Mouse (Mus musculus): ENCODE data around the gene Tfe3. TPM values are rescaled to one million over a fixed set of nuclear protein-coding genes. Genes with fewer than 3 reads are reported as not detected.

The Tfe3 gene
- polyA plus RNA-seq, 1 experiment, result 81.6 TPM

GRCm38 (mm10) chrX:7821865-7822779, 59.8 kb downstream of the Tfe3 start, which contains the start of gene Kcnd1:
TSS of gene Kcnd1 (plus strand) at chrX:7822289.
- TF ChIP-seq EP300 (IDR thresholded peaks at IDR 0.05; ENCODE audit: insufficient read depth, low read depth, low read length), result no peak
- no peak for TF ChIP-seq POLR2A (IDR thresholded peaks at IDR 0.05; ENCODE audit: insufficient read depth, low read length)
- no peak for TF ChIP-seq CTCF (IDR thresholded peaks at IDR 0.05; ENCODE audit: low read depth, low read length)
- H3K4me3 ChIP-seq (ENCODE audit: low read depth, low read length), result peak within 1 kb of the TSS; percentile 74
- no peaks in the 10 kb centered on the region for H3K36me3 ChIP-seq (ENCODE audit: control insufficient read depth, insufficient read depth, low read length, poor library complexity, severe bottlenecking)
- H3K27ac ChIP-seq (ENCODE audit: insufficient read depth, low read length), result peak within 1 kb of the TSS; percentile 25; the same call in 1 of the 2 replicates
- no peaks in the 10 kb centered on the region for H3K9me3 ChIP-seq (replicated peaks; ENCODE audit: control insufficient read depth, insufficient read depth, low read length, poor library complexity, severe bottlenecking)
- peak within 1 kb of the TSS; percentile 56 for H3K9ac ChIP-seq (ENCODE audit: low read depth, poor library complexity, severe bottlenecking)
- no peaks in the 10 kb centered on the region for H3K4me1 ChIP-seq (ENCODE audit: control insufficient read depth, insufficient read depth, low read length)
- no peaks in the 10 kb centered on the region for H3K27me3 ChIP-seq (ENCODE audit: control insufficient read depth, insufficient read depth, low read length, poor library complexity, severe bottlenecking)

Other genes with a start within 250 kb of the Tfe3 start
- not detected in 2 replicates for gene Foxp3, start 188.9 kb upstream of the Tfe3 start, polyA plus RNA-seq (2011; ENCODE audit: insufficient read depth, insufficient read length, low read depth, missing spikeins)
- 7.0 and 11.5 TPM in 2 replicates for gene Ppp1r3f, start 188.3 kb upstream of the Tfe3 start, polyA plus RNA-seq (2011; ENCODE audit: insufficient read depth, insufficient read length, low read depth, missing spikeins)
- 12.1 and 13.1 TPM in 2 replicates for gene Ccdc22, start 157.0 kb upstream of the Tfe3 start, polyA plus RNA-seq (2011; ENCODE audit: insufficient read depth, insufficient read length, low read depth, missing spikeins)
- 0.14 and 0.16 TPM in 2 replicates for gene Cacna1f, start 155.5 kb upstream of the Tfe3 start, polyA plus RNA-seq (2011; ENCODE audit: insufficient read depth, insufficient read length, low read depth, missing spikeins)
- gene Syp, start 124.1 kb upstream of the Tfe3 start, polyA plus RNA-seq (2011; ENCODE audit: insufficient read depth, insufficient read length, low read depth, missing spikeins), result 5.3 and 5.9 TPM in 2 replicates
- gene Prickle3, start 105.3 kb upstream of the Tfe3 start, polyA plus RNA-seq (2011; ENCODE audit: insufficient read depth, insufficient read length, low read depth, missing spikeins), result 5.8 and 6.1 TPM in 2 replicates
- 239 and 246 TPM in 2 replicates for gene Plp2, start 91.2 kb upstream of the Tfe3 start, polyA plus RNA-seq (2011; ENCODE audit: insufficient read depth, insufficient read length, low read depth, missing spikeins)
- not detected in 2 replicates for gene Magix, start 81.3 kb upstream of the Tfe3 start, polyA plus RNA-seq (2011; ENCODE audit: insufficient read depth, insufficient read length, low read depth, missing spikeins)
- gene Gpkow, start 65.4 kb upstream of the Tfe3 start, polyA plus RNA-seq (2011; ENCODE audit: insufficient read depth, insufficient read length, low read depth, missing spikeins), result 14.7 and 17.1 TPM in 2 replicates
- gene Wdr45, start 48.2 kb upstream of the Tfe3 start, polyA plus RNA-seq (2011; ENCODE audit: insufficient read depth, insufficient read length, low read depth, missing spikeins), result 44.6 and 56.8 TPM in 2 replicates
- not detected in 2 replicates for gene Gm45208, start 40.3 kb upstream of the Tfe3 start, polyA plus RNA-seq (2011; ENCODE audit: insufficient read depth, insufficient read length, low read depth, missing spikeins)
- 53.8 and 67.7 TPM in 2 replicates for gene Praf2, start 34.1 kb upstream of the Tfe3 start, polyA plus RNA-seq (2011; ENCODE audit: insufficient read depth, insufficient read length, low read depth, missing spikeins)
- 20.4 and 28.9 TPM in 2 replicates for gene Ccdc120, start 11.7 kb upstream of the Tfe3 start, polyA plus RNA-seq (2011; ENCODE audit: insufficient read depth, insufficient read length, low read depth, missing spikeins)
- gene Gripap1, start 27.2 kb downstream of the Tfe3 start, polyA plus RNA-seq (2011; ENCODE audit: insufficient read depth, insufficient read length, low read depth, missing spikeins), result 18.5 and 19.2 TPM in 2 replicates
- gene Kcnd1, start 59.7 kb downstream of the Tfe3 start, polyA plus RNA-seq (2011; ENCODE audit: insufficient read depth, insufficient read length, low read depth, missing spikeins), result 8.3 and 8.6 TPM in 2 replicates
- gene Otud5, start 78.8 kb downstream of the Tfe3 start, polyA plus RNA-seq (2011; ENCODE audit: insufficient read depth, insufficient read length, low read depth, missing spikeins), result 85.0 and 90.6 TPM in 2 replicates
- gene Pim2, start 115.7 kb downstream of the Tfe3 start, polyA plus RNA-seq (2011; ENCODE audit: insufficient read depth, insufficient read length, low read depth, missing spikeins), result 29.8 and 31.2 TPM in 2 replicates
- 25.6 and 31.4 TPM in 2 replicates for gene Slc35a2, start 121.5 kb downstream of the Tfe3 start, polyA plus RNA-seq (2011; ENCODE audit: insufficient read depth, insufficient read length, low read depth, missing spikeins)
- 83.3 and 87.9 TPM in 2 replicates for gene Pqbp1, start 136.7 kb downstream of the Tfe3 start, polyA plus RNA-seq (2011; ENCODE audit: insufficient read depth, insufficient read length, low read depth, missing spikeins)
- gene Timm17b, start 136.8 kb downstream of the Tfe3 start, polyA plus RNA-seq (2011; ENCODE audit: insufficient read depth, insufficient read length, low read depth, missing spikeins), result 41.6 and 44.9 TPM in 2 replicates
- not detected in 2 replicates for gene Gm10491, start 145.3 kb downstream of the Tfe3 start, polyA plus RNA-seq (2011; ENCODE audit: insufficient read depth, insufficient read length, low read depth, missing spikeins)
- not detected in 2 replicates for gene Gm10490, start 147.0 kb downstream of the Tfe3 start, polyA plus RNA-seq (2011; ENCODE audit: insufficient read depth, insufficient read length, low read depth, missing spikeins)
- gene Pcsk1n, start 157.3 kb downstream of the Tfe3 start, polyA plus RNA-seq (2011; ENCODE audit: insufficient read depth, insufficient read length, low read depth, missing spikeins), result 12.3 and 16.9 TPM in 2 replicates
- gene Eras, start 166.0 kb downstream of the Tfe3 start, polyA plus RNA-seq (2011; ENCODE audit: insufficient read depth, insufficient read length, low read depth, missing spikeins), result 31.2 and 31.7 TPM in 2 replicates
- gene Hdac6, start 185.3 kb downstream of the Tfe3 start, polyA plus RNA-seq (2011; ENCODE audit: insufficient read depth, insufficient read length, low read depth, missing spikeins), result 85.6 and 101 TPM in 2 replicates
- gene Gata1, start 215.5 kb downstream of the Tfe3 start, polyA plus RNA-seq (2011; ENCODE audit: insufficient read depth, insufficient read length, low read depth, missing spikeins), result 1.3 and 1.9 TPM in 2 replicates

All from ES-Bruce4 (cell line).